Mouse (Mus musculus) olfactory bulb, adult 2 months (tissue): ENCODE measurements around the gene Iqca.

Experiments
- CTCF ChIP-seq: fragments of 200-500 bp; IDR thresholded peaks from 2 replicates; pipeline ENCODE4 v1.5.1; 2012; ENCODE audit warnings: low read depth, mild to moderate bottlenecking, low read length, moderate library complexity; ENCODE audit not compliant: insufficient read depth
- POLR2A ChIP-seq: fragments of 200-500 bp; IDR thresholded peaks from 2 replicates; pipeline ENCODE4 v1.6.1; 2012; ENCODE audit warnings: mild to moderate bottlenecking, low read depth, low read length, moderate library complexity; ENCODE audit not compliant: insufficient read depth

- TF ChIP-seq CTCF: no peak
- TF ChIP-seq POLR2A: no peak
Observed at GRCm38 (mm10) chr1:90092816-90093493, 60.2 kb downstream of the Iqca start.
